Mouse (Mus musculus) bone marrow macrophage, adult 2 months (primary cell): Measurements from ENCODE around the gene 1700001P01Rik.

ENCODE experiments used
- CTCF ChIP-seq: IDR thresholded peaks from 2 replicates; pipeline ENCODE4 v1.5.1; 2012; ENCODE audit warnings: low read depth, mild to moderate bottlenecking, low read length, moderate library complexity
- POLR2A ChIP-seq: IDR thresholded peaks from 2 replicates; pipeline ENCODE4 v1.6.1; 2012; ENCODE audit warnings: mild to moderate bottlenecking, low read depth, low read length, borderline replicate concordance

DNA sequence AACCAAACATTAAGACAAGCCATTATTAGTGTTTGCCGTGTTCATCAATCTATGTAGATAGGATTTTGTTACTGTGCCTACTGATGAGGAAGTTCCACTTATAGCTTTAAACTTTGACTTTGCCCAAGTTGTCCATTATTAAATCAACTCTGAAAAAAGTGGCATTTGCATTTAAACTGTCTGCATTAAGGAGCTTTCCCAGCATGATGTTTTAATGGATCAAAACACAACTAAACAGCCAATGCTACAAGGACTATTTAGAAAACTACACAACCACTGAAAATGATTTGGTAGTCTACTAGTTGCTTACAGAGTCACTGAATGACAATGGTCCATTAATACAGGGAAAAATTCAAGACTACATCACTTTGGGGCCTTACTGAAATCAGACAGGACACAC lies 3.2 kb upstream of the 1700001P01Rik start:
- TF ChIP-seq CTCF (no peak), POLR2A (no peak)
